Mouse (Mus musculus) small intestine, adult 10 weeks (tissue): Measurements from ENCODE around the gene Aoah. TPM values are rescaled to one million over a fixed set of nuclear protein-coding genes. Genes with fewer than 3 reads are reported as not detected.

Experiments
- polyA plus RNA-seq: library from polyadenylated mRNA; stranded (reverse); fragments of 350-450 nt; fragmentation: Illumina TruSeq; extraction: RNeasy Lipid Tissue Mini Kit (QIAGEN cat#74804); gene quantifications from one replicate; pipeline ENCODE4 v1.2.3, GENCODE M21; 2014; ENCODE audit warnings: low replicate concordance

Aoah gene
- polyA plus RNA-seq, result 3.5 TPM

DNA sequence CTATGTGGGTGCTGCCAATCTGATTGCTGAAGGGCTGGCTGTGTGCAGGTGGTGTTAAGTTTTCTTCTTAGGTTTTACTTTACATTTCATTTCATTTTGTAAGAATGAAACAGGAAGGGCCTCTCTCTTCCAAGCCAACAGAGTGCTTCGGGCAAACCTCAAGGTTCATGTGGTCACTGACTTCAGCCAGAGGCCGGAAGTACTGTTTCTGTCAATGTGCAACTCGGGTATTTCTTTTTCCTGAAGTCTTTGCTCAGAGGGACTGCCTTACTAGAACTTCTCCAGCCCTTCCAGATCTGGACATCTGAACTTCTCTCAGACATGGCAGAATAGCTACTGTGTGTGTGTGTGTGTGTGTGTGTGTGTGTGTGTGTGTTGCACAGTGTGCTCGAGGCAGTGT lies at the start of gene Aoah:
Gene Aoah (plus strand): TSS at position 213 of the 400 bp plus-strand sequence.

DNA sequence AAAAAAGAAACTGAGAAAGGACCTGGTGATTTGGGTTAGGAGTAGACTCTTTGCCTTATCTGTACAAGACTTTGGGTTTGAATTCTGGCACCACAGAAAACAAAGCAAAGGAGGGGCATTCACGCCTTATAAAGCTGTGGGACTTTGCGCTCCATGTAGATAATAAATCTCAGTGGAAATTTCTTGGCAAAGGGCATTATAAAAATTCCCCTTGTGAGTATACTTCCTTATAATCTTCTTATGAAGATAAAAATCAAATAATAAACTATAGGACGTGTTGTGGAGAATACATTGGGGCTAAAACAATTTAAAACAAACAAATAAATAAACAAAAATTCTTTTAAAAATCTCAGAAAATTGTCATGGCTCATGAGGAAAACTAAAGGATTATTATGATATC lies 280.9 kb downstream of the Aoah start, which contains the start of gene Olfr1370:
Gene Olfr1370 (minus strand): TSS at position 101 of the 400 bp plus-strand sequence.

